Mouse (Mus musculus) layer of hippocampus, postnatal 36 days (tissue): ENCODE data around the gene Oard1. TPM values are rescaled to one million over a fixed set of nuclear protein-coding genes. Genes with fewer than 3 reads are reported as not detected.

Source experiments
- DNase-seq, 2 experiments: peaks; one replicate each; pipeline ENCODE4 v3.0.0; 2022
- total RNA-seq, 2 experiments: library from RNA; stranded (reverse); gene quantifications; 2 replicates each; pipeline ENCODE4 v1.2.3; 2021

Gene Oard1
- 10 to 100 TPM; 12.3 to 13.6 TPM for total RNA-seq

GRCm38 (mm10) chr17:48409380-48410298 lies at the start of gene Oard1, which contains the start of gene Nfya:
Gene Oard1, plus strand, starts transcription at chr17:48410014.
Gene Nfya, minus strand, starts transcription at chr17:48409906.
- peak; percentile 100 for DNase-seq

GRCm38 (mm10) chr17:48360462-48360861 lies 49.4 kb upstream of the Oard1 start:
- no peak for DNase-seq

- no peak for DNase-seq
These were observed 47.5 kb upstream of the Oard1 start for GRCm38 (mm10) chr17:48362346-48362745.

- DNase-seq, result no peak
These were observed 46.8 kb upstream of the Oard1 start for GRCm38 (mm10) chr17:48362966-48363365.

DNA sequence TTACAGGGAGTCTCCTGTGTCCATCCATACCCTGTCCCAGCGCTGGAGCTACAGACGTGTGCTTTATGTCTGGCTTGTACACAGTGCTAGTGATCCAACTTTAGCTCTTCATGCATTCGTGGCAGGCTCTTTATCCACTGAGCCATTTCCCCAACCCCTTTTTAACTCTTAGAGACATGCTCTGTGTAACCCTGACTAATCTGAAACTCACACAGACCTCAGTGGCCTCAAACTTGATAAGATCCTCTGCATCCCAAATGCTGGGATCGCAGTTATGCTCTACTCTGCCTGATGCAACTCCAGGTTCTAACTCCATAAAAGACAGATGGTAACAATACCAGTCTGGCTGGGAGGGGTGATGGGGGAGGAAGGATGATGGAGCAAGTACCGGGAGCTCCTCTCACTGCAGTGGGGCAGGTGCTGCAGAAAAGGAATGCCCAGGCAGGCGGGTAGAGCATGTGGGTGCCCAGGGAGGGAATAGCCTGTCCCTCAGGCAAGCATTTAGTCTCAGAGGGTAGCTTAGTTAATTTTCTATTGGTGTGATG lies 46.3 kb upstream of the Oard1 start:
- DNase-seq, result no peak

- no peak for DNase-seq
These were observed 44.2 kb upstream of the Oard1 start for GRCm38 (mm10) chr17:48365511-48366155.

- no peak for DNase-seq
These were observed 43.0 kb upstream of the Oard1 start for GRCm38 (mm10) chr17:48366806-48367205.

- no peak for DNase-seq
These were observed 38.2 kb upstream of the Oard1 start for GRCm38 (mm10) chr17:48371621-48372020.

DNA sequence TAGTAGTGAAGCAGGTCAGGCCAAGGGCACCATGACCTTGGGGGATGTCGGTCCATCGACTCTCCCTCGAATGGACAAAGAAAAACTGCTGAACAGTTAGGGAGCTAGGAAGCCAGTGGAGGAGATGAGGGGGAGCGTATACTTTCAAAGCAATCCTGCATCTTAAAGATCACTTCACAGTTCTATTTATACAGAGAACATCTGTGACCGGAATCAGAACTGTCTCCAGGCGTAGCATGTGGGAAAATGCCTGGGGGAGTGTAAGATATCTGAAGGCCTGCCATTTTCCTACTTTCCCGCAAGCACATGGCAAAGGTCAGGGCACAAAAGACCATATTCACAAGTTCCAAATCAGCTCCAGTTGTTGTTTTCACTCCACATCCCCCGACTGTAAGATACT lies 36.8 kb upstream of the Oard1 start:
- DNase-seq, result no peak

DNA sequence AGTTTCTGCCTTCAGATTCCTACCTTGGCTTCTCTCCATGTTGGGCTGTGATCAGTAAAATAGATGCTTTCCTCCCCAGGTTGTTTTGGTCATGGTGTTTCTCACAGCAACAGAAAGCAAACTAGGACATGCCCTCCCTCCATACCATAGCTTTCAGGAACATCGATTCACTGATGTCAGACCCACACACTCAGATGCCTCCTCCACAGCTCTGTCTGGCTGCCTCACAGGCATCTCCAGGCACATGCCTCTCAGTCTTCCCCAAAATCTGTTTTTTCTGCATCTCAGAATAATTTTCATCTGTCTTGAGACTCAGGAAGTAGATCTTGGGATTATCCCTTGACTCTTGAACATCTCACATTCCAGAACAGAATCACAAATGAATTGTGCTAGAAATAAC lies 33.7 kb upstream of the Oard1 start:
- no peak for DNase-seq

- no peak for DNase-seq
These were observed 30.8 kb upstream of the Oard1 start for GRCm38 (mm10) chr17:48379050-48379449.

- no peak for DNase-seq
These were observed 23.9 kb upstream of the Oard1 start for GRCm38 (mm10) chr17:48385786-48386461.

DNA sequence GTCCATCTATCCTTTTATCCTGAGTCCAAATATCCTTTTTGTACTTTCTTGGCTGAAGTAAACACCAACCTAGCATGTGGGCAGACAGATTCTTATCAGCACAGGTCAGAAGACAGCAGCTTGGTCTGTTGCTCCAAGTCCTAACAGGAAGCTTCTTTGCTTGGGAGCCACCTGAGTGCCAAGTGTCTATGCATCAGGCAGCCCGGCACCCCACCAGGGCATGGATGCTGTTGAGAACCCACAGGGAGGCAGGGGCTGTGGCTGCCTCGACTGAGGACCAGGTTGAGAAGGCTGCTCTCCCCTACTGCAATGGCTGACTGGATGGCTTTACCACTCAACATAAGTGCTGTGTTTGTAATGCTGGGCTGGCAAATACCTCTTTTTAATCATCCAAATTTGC lies 21.1 kb upstream of the Oard1 start:
- DNase-seq, result no peak

- no peak for DNase-seq
These were observed 20.4 kb upstream of the Oard1 start for GRCm38 (mm10) chr17:48389442-48389841.

DNA sequence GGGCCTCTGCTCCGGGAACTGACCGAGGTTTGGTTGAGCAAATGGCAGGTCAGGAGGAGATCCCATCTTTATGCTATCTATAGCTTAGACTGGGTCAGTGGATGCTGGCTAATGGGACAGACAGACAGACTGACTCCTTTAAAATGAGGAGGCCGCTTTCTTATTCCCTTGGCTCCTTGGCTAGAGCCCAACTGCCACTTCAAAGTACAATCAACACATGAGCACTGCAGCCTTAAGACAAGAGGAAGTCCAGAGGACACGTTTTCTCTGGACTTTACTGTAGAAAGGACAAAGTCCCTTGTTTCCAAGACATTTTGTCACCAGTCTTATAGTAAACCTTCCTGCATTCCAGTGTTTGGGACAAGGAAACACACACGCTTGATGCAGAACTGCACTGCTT lies 18.4 kb upstream of the Oard1 start:
- DNase-seq, result no peak

DNA sequence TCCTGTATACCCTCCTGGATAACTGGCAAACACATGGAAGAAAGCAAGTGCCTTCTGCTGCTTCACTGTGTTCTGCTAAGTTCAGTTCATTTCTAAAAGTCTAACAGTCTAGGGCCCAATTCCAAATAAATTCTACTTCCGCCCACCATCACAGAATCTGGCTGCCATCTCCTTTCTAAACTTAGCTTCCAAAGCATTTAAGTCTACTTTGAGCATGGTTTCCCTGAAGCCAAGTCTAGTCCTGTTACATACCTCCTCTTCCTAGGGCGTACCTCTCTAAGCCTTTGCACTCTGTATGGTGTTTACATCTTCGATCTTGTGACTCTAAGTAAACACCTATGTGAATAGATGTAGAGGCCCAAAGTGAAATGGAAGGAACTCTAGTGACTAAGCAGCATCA lies 17.2 kb upstream of the Oard1 start:
- DNase-seq, result no peak

DNA sequence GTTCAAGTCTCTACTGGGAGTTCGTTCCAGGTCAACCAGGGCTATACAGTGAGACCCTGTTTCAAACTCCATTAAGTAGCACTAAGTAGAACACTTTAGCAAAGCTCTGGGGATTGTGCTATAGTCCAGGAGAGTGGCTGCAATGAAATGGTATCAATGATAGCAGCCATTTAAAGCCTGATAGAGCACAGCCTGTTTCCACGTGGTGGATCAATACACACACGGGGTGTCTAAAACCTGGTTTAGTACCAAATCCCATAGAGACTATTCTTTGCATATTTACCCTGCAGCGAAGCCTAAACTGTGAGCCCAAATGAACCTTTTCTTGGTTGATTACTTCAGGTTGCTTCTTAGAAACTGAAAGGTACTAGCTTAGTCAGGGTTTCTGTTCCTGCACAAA lies 8.1 kb upstream of the Oard1 start:
- DNase-seq, result no peak

DNA sequence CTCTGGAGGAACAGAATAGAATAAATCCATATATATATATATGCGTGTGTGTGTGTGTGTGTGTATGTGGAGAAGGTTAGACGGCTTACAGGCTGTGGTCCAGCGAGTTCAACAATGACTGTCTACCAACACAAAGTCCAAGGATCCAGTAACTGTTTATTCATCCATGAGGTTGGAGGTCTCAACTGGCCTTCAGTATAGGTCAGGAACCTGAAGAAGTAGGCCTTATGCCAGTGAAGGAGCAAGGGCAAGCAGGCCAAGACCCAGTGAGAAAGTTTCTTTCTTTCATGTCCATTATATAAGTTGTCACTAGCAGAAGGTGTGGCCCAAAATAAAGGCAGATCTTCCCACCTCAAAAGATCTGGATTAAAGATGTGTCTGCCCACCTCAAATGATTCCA lies 7.1 kb upstream of the Oard1 start:
- DNase-seq, result no peak

GRCm38 (mm10) chr17:48403848-48404247 lies 6.0 kb upstream of the Oard1 start:
- DNase-seq, result no peak

DNA sequence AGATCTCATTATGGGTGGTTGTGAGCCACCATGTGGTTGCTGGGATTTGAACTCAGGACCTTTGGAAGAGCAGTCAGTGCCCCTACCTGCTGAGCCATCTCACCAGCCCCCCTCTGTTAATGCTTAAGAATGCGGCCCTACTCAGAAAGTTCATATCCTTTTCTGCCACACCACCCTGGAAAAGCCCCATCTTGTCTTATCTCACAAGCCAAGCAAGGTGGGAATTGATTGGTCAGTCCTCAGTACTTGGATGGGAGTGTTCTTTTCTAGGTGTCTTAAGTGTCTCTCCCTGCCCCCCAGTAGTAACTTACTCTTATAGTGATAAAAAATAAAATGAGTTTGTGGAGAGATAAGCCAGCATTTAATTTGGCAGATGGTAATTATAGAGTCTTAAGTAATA lies 5.1 kb upstream of the Oard1 start:
- no peak for DNase-seq

- no peak for DNase-seq
These were observed 2.7 kb upstream of the Oard1 start for GRCm38 (mm10) chr17:48407154-48407553.

GRCm38 (mm10) chr17:48407910-48408525 lies 1.8 kb upstream of the Oard1 start:
- no peak for DNase-seq
